Mouse (Mus musculus) embryonic fibroblast, embryonic 13.5 days (primary cell): ENCODE results near the gene Sox8.

Source experiments
- CTCF ChIP-seq: IDR thresholded peaks from 2 replicates; pipeline ENCODE4 v1.5.1; 2011; ENCODE audit warnings: mild to moderate bottlenecking, control low read depth, low read length, moderate library complexity, borderline replicate concordance; ENCODE audit not compliant: insufficient read depth
- POLR2A ChIP-seq: IDR thresholded peaks from 2 replicates; pipeline ENCODE4 v1.6.1; 2011; ENCODE audit warnings: low read depth, mild to moderate bottlenecking, control low read depth, low read length, moderate library complexity

GRCm38 (mm10) chr17:25604234-25604633 lies 33.7 kb upstream of the Sox8 start:
- TF ChIP-seq POLR2A, result no peak
- TF ChIP-seq CTCF, result no peak
